Mouse (Mus musculus): ENCODE measurements around the gene Gcn1l1.

- TF ChIP-seq CTCF (conservative IDR thresholded peaks at IDR 0.05; ENCODE audit: insufficient read depth, insufficient read length, low read depth, low read length) (peak; percentile 81), POLR2A (IDR thresholded peaks at IDR 0.05; ENCODE audit: low read depth, low read length) (peak; percentile 74)
Observed at GRCm38 (mm10) chr5:115652681-115653575, 87.9 kb downstream of the Gcn1l1 start.
